Mouse (Mus musculus) CD8-positive naive resting alpha-beta T cell, adult 2 months (primary cell): Measurements from ENCODE around the gene Rpa2.

ENCODE experiments used
- DNase-seq, 2 experiments: peaks; one replicate each; pipeline ENCODE4 v3.0.0; 2022; ENCODE audit warnings: low read depth in 2 of 2, low spot score in 2 of 2

Rpa2 gene

GRCm38 (mm10) chr4:132802171-132802637 lies 34.1 kb downstream of the Rpa2 start:
- DNase-seq, result peak; percentile 9 to 17

GRCm38 (mm10) chr4:132803212-132803611 lies 35.1 kb downstream of the Rpa2 start:
- no peak for DNase-seq

GRCm38 (mm10) chr4:132803876-132804275 lies 35.7 kb downstream of the Rpa2 start:
- DNase-seq, result no peak

GRCm38 (mm10) chr4:132804331-132804730 lies 36.2 kb downstream of the Rpa2 start:
- no peak for DNase-seq

GRCm38 (mm10) chr4:132805146-132805545 lies 37.0 kb downstream of the Rpa2 start:
- no peak for DNase-seq

GRCm38 (mm10) chr4:132805599-132806197 lies 37.6 kb downstream of the Rpa2 start:
- no peak for DNase-seq

GRCm38 (mm10) chr4:132806620-132807191 lies 38.6 kb downstream of the Rpa2 start:
- DNase-seq, result no peak

- DNase-seq, result no peak
Measured at GRCm38 (mm10) chr4:132807771-132808641, 39.9 kb downstream of the Rpa2 start.

- DNase-seq, result no peak
Measured at GRCm38 (mm10) chr4:132809621-132810020, 41.5 kb downstream of the Rpa2 start.

GRCm38 (mm10) chr4:132816404-132816803 lies 48.3 kb downstream of the Rpa2 start:
- no peak for DNase-seq

- DNase-seq, result no peak
Measured at GRCm38 (mm10) chr4:132816855-132817254, 48.7 kb downstream of the Rpa2 start.

- DNase-seq, result no peak
Measured at GRCm38 (mm10) chr4:132818442-132818841, 50.3 kb downstream of the Rpa2 start.

GRCm38 (mm10) chr4:132823614-132824366 lies 55.7 kb downstream of the Rpa2 start:
- peak; percentile 54 to 65 for DNase-seq
